Mouse (Mus musculus): ENCODE results near the gene Mdk.

GRCm38 (mm10) chr2:91929455-91929854 lies 2.6 kb downstream of the Mdk start:
- TF ChIP-seq CTCF (IDR thresholded peaks at IDR 0.05; ENCODE audit: borderline replicate concordance, insufficient read depth, low read depth, low read length) (no peak), POLR2A (IDR thresholded peaks at IDR 0.05; ENCODE audit: borderline replicate concordance, insufficient read depth, low read length) (no peak)
